Mouse (Mus musculus): Measurements from ENCODE around the gene Tcta. TPM values are rescaled to one million over a fixed set of nuclear protein-coding genes. Genes with fewer than 3 reads are reported as not detected.

Gene Tcta
- total and polyA plus RNA-seq, 3 experiments, result 3.4 to 7.0 TPM; not detected in 1

GRCm38 (mm10) chr9:108343835-108344234 lies 37.9 kb upstream of the Tcta start:
- TF ChIP-seq ZKSCAN1 (IDR thresholded peaks at IDR 0.05; ENCODE audit: low read depth, low read length) (no peak), MAZ (IDR thresholded peaks at IDR 0.05; ENCODE audit: low read depth, low read length) (0 out of 2 replicates have a peak, but pooled peaks have one; percentile 6), CHD2 (IDR thresholded peaks at IDR 0.05; ENCODE audit: low read length) (no peak), CHD1 (IDR thresholded peaks at IDR 0.05; ENCODE audit: low read depth, low read length) (no peak), ETS1 (IDR thresholded peaks at IDR 0.05; ENCODE audit: low read depth, low read length) (no peak), HCFC1 (IDR thresholded peaks at IDR 0.05; ENCODE audit: low read depth, low read length) (no peak), USF1 (IDR thresholded peaks at IDR 0.05; ENCODE audit: low read depth, low read length) (no peak), USF2 (IDR thresholded peaks at IDR 0.05; ENCODE audit: borderline replicate concordance in 1 of 2, insufficient read depth in 1 of 2, low read depth in 1 of 2, low read length in 2 of 2) (no peak), POLR2AphosphoS2 (IDR thresholded peaks at IDR 0.05; ENCODE audit: low read length) (no peak), EP300 (IDR thresholded peaks at IDR 0.05; ENCODE audit: low read depth in 1 of 2, low read length in 2 of 2) (peak; percentile 45 to 50; a peak in 3 of 4 replicates), POLR2AphosphoS5 (IDR thresholded peaks at IDR 0.05; ENCODE audit: borderline replicate concordance, low read depth, low read length) (no peak), JUND (IDR thresholded peaks at IDR 0.05; ENCODE audit: low read depth, low read length) (no peak), TCF12 (IDR thresholded peaks at IDR 0.05; ENCODE audit: low read depth, low read length) (peak; percentile 59; the same call in 1 of the 2 replicates), GABPA (IDR thresholded peaks at IDR 0.05; ENCODE audit: low read depth, low read length) (no peak), MYB (IDR thresholded peaks at IDR 0.05; ENCODE audit: low read depth, low read length) (no peak), KAT2A (conservative IDR thresholded peaks at IDR 0.05; ENCODE audit: low read depth, low read length) (no peak), TBP (IDR thresholded peaks at IDR 0.05; ENCODE audit: low read depth, low read length) (peak; percentile 90), POLR2A (IDR thresholded peaks at IDR 0.05; ENCODE audit: control insufficient read depth in 1 of 2, insufficient read depth in 1 of 2, low read depth in 1 of 2, low read length in 2 of 2, poor library complexity in 1 of 2) (0 out of 4 replicates have a peak, but pooled peaks of 1 of the 2 experiments have one; percentile 18), ELF1 (IDR thresholded peaks at IDR 0.05; ENCODE audit: low read depth, low read length) (no peak), MYC (IDR thresholded peaks at IDR 0.05; ENCODE audit: low read depth, low read length) (no peak), SMC3 (IDR thresholded peaks at IDR 0.05; ENCODE audit: low read depth, low read length) (no peak), MAFK (IDR thresholded peaks at IDR 0.05; ENCODE audit: borderline replicate concordance, low read depth, low read length) (no peak), GATA1 (IDR thresholded peaks at IDR 0.05; ENCODE audit: low read depth, low read length) (peak; percentile 69), SIN3A (IDR thresholded peaks at IDR 0.05; ENCODE audit: low read length) (no peak), NRF1 (IDR thresholded peaks at IDR 0.05; ENCODE audit: insufficient read depth, low read depth, low read length, poor library complexity, severe bottlenecking) (no peak), UBTF (IDR thresholded peaks at IDR 0.05; ENCODE audit: borderline replicate concordance, insufficient read depth, low read depth, low read length) (no peak), NELFE (IDR thresholded peaks at IDR 0.05; ENCODE audit: low read depth, low read length) (no peak), TAL1 (IDR thresholded peaks at IDR 0.05; ENCODE audit: low read length) (peak; percentile 69), MAX (IDR thresholded peaks at IDR 0.05; ENCODE audit: low read length) (no peak), ZNF384 (IDR thresholded peaks at IDR 0.05; ENCODE audit: low read depth, low read length) (no peak), RCOR1 (IDR thresholded peaks at IDR 0.05; ENCODE audit: low read depth, low read length) (no peak)
- Histone ChIP-seq H3K27ac (ENCODE audit: control insufficient read depth, low read depth, low read length) (peak overlapping the region; percentile 98), H3K4me1 (ENCODE audit: control insufficient read depth in 1 of 2, insufficient read depth in 2 of 2, low read length in 2 of 2) (peaks cover 21 to 45% of the 10 kb centered on the region in 2 experiments)

More at GRCm38 (mm10) chr9:108343835-108344234, 37.9 kb upstream of the Tcta start:
- Histone ChIP-seq H3K36me3 (ENCODE audit: control insufficient read depth in 1 of 2, insufficient read depth in 2 of 2, low read length in 2 of 2) (peaks cover 0 to 41% of the 10 kb centered on the region in 2 experiments; a peak in 2 of 4 replicates), H3K9ac (ENCODE audit: control insufficient read depth, low read depth, low read length, poor library complexity, severe bottlenecking) (peak overlapping the region; percentile 53), H3K4me3 (ENCODE audit: control insufficient read depth in 1 of 2, insufficient read depth in 1 of 2, low read depth in 2 of 2, low read length in 2 of 2) (peak overlapping the region in 1 of 2 experiments; percentile 30; a peak in 3 of 4 replicates), H3K9me3 (replicated peaks; ENCODE audit: insufficient read depth, low read length) (no peaks in the 10 kb centered on the region), H3K79me2 (ENCODE audit: control insufficient read depth, insufficient read depth, low read length, poor library complexity) (peaks cover 33% of the 10 kb centered on the region), H3K27me3 (ENCODE audit: control insufficient read depth in 1 of 2, insufficient read depth in 2 of 2, low read length in 2 of 2) (no peaks in the 10 kb centered on the region)
- DNase-seq (ENCODE audit: low read depth, low spot score), result peak; percentile 77

Measured in MEL (cell line).